Mouse (Mus musculus): ENCODE data around the gene Gata2. TPM values are rescaled to one million over a fixed set of nuclear protein-coding genes. Genes with fewer than 3 reads are reported as not detected.
A peak's percentile ranks its signal among the peaks of the same experiment; 100 is the strongest.

Gata2 gene
- total and polyA plus RNA-seq, 2 experiments from 2014 or later = 17.2 to 19.3 TPM

- no peaks in the 10 kb centered on the region for H3K9me3 ChIP-seq (ENCODE audit: low read length)
- TF ChIP-seq CTCF (IDR thresholded peaks at IDR 0.05) = no peak
- WGBS = 82% methylated on average over 4 of the region's 4 CpGs
Measured at GRCm38 (mm10) chr6:88184671-88185070, 9.0 kb upstream of the Gata2 start.

GRCm38 (mm10) chr6:88188148-88188547 is 5.5 kb upstream of the Gata2 start:
- Histone ChIP-seq H3K9ac (replicated peaks; ENCODE audit: low read length, poor library complexity, severe bottlenecking) (no peak overlapping the region), H3K27ac (ENCODE audit: low read depth, low read length) (no peak overlapping the region), H3K36me3 (ENCODE audit: insufficient read depth, low read length) (no peaks in the 10 kb centered on the region), H3K27me3 (ENCODE audit: insufficient read depth, low read length) (peaks cover 36% of the 10 kb centered on the region), H3K9me3 (ENCODE audit: low read length) (no peaks in the 10 kb centered on the region), H3K4me1 (ENCODE audit: insufficient read depth, low read length) (0 out of 2 replicates have a peak, but pooled peaks cover 2% of the 10 kb centered on the region), H3K4me2 (ENCODE audit: low read depth, low read length, poor library complexity, severe bottlenecking) (no peak overlapping the region), H3K4me3 (ENCODE audit: low read depth, low read length) (no peak overlapping the region)
- ATAC-seq (ENCODE audit: low FRiP score) (no peak), DNase-seq (ENCODE audit: low spot score) (no peak)
- 77% methylated on average over 6 of the region's 6 CpGs for WGBS
- no peak for TF ChIP-seq CTCF (IDR thresholded peaks at IDR 0.05)

More at GRCm38 (mm10) chr6:88184671-88185070, 9.0 kb upstream of the Gata2 start:
- Histone ChIP-seq H3K9ac (replicated peaks; ENCODE audit: low read length, poor library complexity, severe bottlenecking) (no peak overlapping the region), H3K27ac (ENCODE audit: low read depth, low read length) (no peak overlapping the region), H3K4me3 (ENCODE audit: low read depth, low read length) (no peak overlapping the region), H3K4me1 (ENCODE audit: insufficient read depth, low read length) (0 out of 2 replicates have a peak, but pooled peaks cover under 1% of the 10 kb centered on the region), H3K36me3 (ENCODE audit: insufficient read depth, low read length) (no peaks in the 10 kb centered on the region), H3K4me2 (ENCODE audit: low read depth, low read length, poor library complexity, severe bottlenecking) (no peak overlapping the region), H3K27me3 (ENCODE audit: insufficient read depth, low read length) (peaks cover 14% of the 10 kb centered on the region; the same call in 1 of the 2 replicates)
- no peak for DNase-seq (ENCODE audit: low spot score)
- no peak for ATAC-seq (ENCODE audit: low FRiP score)

GRCm38 (mm10) chr6:88189312-88190042 is 4.2 kb upstream of the Gata2 start:
- WGBS = 2% methylated on average over 55 of the region's 56 CpGs
- Histone ChIP-seq H3K4me1 (ENCODE audit: insufficient read depth, low read length) (0 out of 2 replicates have a peak, but pooled peaks cover 2% of the 10 kb centered on the region), H3K4me3 (ENCODE audit: low read depth, low read length) (peak overlapping the region; percentile 47), H3K9ac (replicated peaks; ENCODE audit: low read length, poor library complexity, severe bottlenecking) (peak overlapping the region; percentile 44), H3K36me3 (ENCODE audit: insufficient read depth, low read length) (no peaks in the 10 kb centered on the region), H3K9me3 (ENCODE audit: low read length) (no peaks in the 10 kb centered on the region), H3K27me3 (ENCODE audit: insufficient read depth, low read length) (peaks cover 40% of the 10 kb centered on the region), H3K27ac (ENCODE audit: low read depth, low read length) (no peak overlapping the region), H3K4me2 (ENCODE audit: low read depth, low read length, poor library complexity, severe bottlenecking) (peak overlapping the region; percentile 65)
- ATAC-seq (ENCODE audit: low FRiP score) (peak; percentile 69), DNase-seq (ENCODE audit: low spot score) (peak; percentile 64)
- TF ChIP-seq CTCF (IDR thresholded peaks at IDR 0.05) = peak; percentile 87

GRCm38 (mm10) chr6:88190043-88190309 is 3.7 kb upstream of the Gata2 start:
- Histone ChIP-seq H3K4me1 (ENCODE audit: insufficient read depth, low read length) (0 out of 2 replicates have a peak, but pooled peaks cover 2% of the 10 kb centered on the region), H3K27ac (ENCODE audit: low read depth, low read length) (no peak overlapping the region), H3K4me2 (ENCODE audit: low read depth, low read length, poor library complexity, severe bottlenecking) (peak overlapping the region; percentile 65), H3K36me3 (ENCODE audit: insufficient read depth, low read length) (no peaks in the 10 kb centered on the region), H3K9me3 (ENCODE audit: low read length) (no peaks in the 10 kb centered on the region), H3K27me3 (ENCODE audit: insufficient read depth, low read length) (peaks cover 40% of the 10 kb centered on the region), H3K4me3 (ENCODE audit: low read depth, low read length) (peak overlapping the region; percentile 47), H3K9ac (replicated peaks; ENCODE audit: low read length, poor library complexity, severe bottlenecking) (no peak overlapping the region)
- ATAC-seq (ENCODE audit: low FRiP score) = no peak
- WGBS = 3% methylated on average over 13 of the region's 13 CpGs
- TF ChIP-seq CTCF (IDR thresholded peaks at IDR 0.05) = no peak
- no peak for DNase-seq (ENCODE audit: low spot score)

GRCm38 (mm10) chr6:88190310-88191023 is 3.2 kb upstream of the Gata2 start:
- H3K27me3 ChIP-seq (ENCODE audit: insufficient read depth, low read length) = peaks cover 44% of the 10 kb centered on the region
- H3K4me3 ChIP-seq (ENCODE audit: low read depth, low read length) = no peak overlapping the region
- DNase-seq (ENCODE audit: low spot score) (no peak), ATAC-seq (ENCODE audit: low FRiP score) (no peak)
- TF ChIP-seq CTCF (IDR thresholded peaks at IDR 0.05) = no peak
- H3K9me3 ChIP-seq (ENCODE audit: low read length) = no peaks in the 10 kb centered on the region
- H3K9ac ChIP-seq (replicated peaks; ENCODE audit: low read length, poor library complexity, severe bottlenecking) = no peak overlapping the region
- 6% methylated on average over 49 of the region's 49 CpGs for WGBS
- H3K4me1 ChIP-seq (ENCODE audit: insufficient read depth, low read length) = 0 out of 2 replicates have a peak, but pooled peaks cover 2% of the 10 kb centered on the region
- no peak overlapping the region for H3K27ac ChIP-seq (ENCODE audit: low read depth, low read length)
- H3K36me3 ChIP-seq (ENCODE audit: insufficient read depth, low read length) = no peaks in the 10 kb centered on the region
- H3K4me2 ChIP-seq (ENCODE audit: low read depth, low read length, poor library complexity, severe bottlenecking) = peak overlapping the region; percentile 65; the same call in 1 of the 2 replicates

GRCm38 (mm10) chr6:88191024-88191365 is 2.7 kb upstream of the Gata2 start:
- H3K4me3 ChIP-seq (ENCODE audit: low read depth, low read length) = no peak overlapping the region
- no peak for DNase-seq (ENCODE audit: low spot score)
- no peak overlapping the region for H3K9ac ChIP-seq (replicated peaks; ENCODE audit: low read length, poor library complexity, severe bottlenecking)
- no peaks in the 10 kb centered on the region for H3K9me3 ChIP-seq (ENCODE audit: low read length)
- H3K36me3 ChIP-seq (ENCODE audit: insufficient read depth, low read length) = no peaks in the 10 kb centered on the region
- TF ChIP-seq CTCF (IDR thresholded peaks at IDR 0.05) = no peak
- ATAC-seq (ENCODE audit: low FRiP score) = no peak
- no peak overlapping the region for H3K27ac ChIP-seq (ENCODE audit: low read depth, low read length)
- H3K4me1 ChIP-seq (ENCODE audit: insufficient read depth, low read length) = 0 out of 2 replicates have a peak, but pooled peaks cover 2% of the 10 kb centered on the region
- H3K27me3 ChIP-seq (ENCODE audit: insufficient read depth, low read length) = peaks cover 46% of the 10 kb centered on the region
- H3K4me2 ChIP-seq (ENCODE audit: low read depth, low read length, poor library complexity, severe bottlenecking) = no peak overlapping the region
- WGBS = 27% methylated on average over 6 of the region's 6 CpGs
